Mouse (Mus musculus): ENCODE measurements around the gene Cytl1.

DNA sequence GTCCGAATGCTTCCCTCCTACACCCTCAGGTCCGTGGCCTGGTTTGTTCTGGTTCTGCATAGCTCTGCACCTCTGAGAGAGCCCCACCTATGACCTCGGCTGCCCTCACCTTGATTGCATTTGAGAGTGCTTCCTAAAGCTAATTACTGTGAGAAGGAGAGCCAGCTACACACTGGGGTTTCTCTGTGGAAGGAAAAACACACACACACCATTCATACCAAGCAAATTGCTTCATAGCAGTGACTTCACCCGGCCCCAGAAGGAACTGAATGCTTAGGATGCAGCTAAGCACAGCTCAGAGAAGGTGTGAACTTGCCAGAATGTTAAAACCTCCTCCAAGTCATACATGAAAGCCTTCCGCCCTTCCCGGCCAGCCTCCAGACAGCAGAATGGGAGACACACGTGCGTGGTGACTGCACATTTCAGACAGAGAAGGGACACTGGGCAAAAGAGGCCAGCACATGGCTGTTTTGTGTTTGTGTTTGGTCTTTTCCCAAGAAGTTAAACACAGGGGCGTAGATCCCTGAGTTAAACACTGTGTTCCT is 49.6 kb downstream of the Cytl1 start:
- TF ChIP-seq CTCF (IDR thresholded peaks at IDR 0.05; ENCODE audit: low read depth): no peak
- TF ChIP-seq EP300 (IDR thresholded peaks at IDR 0.05; ENCODE audit: low read depth): no peak

Data from liver, postnatal 0 days (tissue).